Mouse (Mus musculus): Measurements from ENCODE around the gene Ifi204. TPM values are rescaled to one million over a fixed set of nuclear protein-coding genes. Genes with fewer than 3 reads are reported as not detected.
"Not testable (repeated sequence)": the region's sequence is repeated elsewhere in the genome, so short reads cannot be mapped to it uniquely, and the experiment has no call there.

Gene Ifi204
- polyA plus RNA-seq, 1 experiment from 2014 or later, result 6.9 TPM

- H3K9me3 ChIP-seq (replicated peaks; ENCODE audit: control insufficient read depth, low read length), result no peaks in the 10 kb centered on the region
- no peak overlapping the region for H3K9ac ChIP-seq (ENCODE audit: low read length)
- ATAC-seq (replicated peaks; ENCODE audit: extremely low read depth, insufficient read depth, low FRiP score), result no peak
- H3K4me2 ChIP-seq (ENCODE audit: low read depth, low read length), result no peak overlapping the region
- no peak overlapping the region for H3K27ac ChIP-seq (ENCODE audit: low read length)
- no peak overlapping the region for H3K4me3 ChIP-seq (ENCODE audit: low read length)
- no peaks in the 10 kb centered on the region for H3K4me1 ChIP-seq (ENCODE audit: control insufficient read depth, insufficient read depth, low read length)
- no peaks in the 10 kb centered on the region for H3K27me3 ChIP-seq (ENCODE audit: control insufficient read depth, insufficient read depth, low read length)
- no peaks in the 10 kb centered on the region for H3K36me3 ChIP-seq (ENCODE audit: control insufficient read depth, insufficient read depth)
Observed at GRCm38 (mm10) chr1:173740537-173740936, 26.2 kb downstream of the Ifi204 start.

- no peak overlapping the region for H3K27ac ChIP-seq (ENCODE audit: low read length)
- H3K4me1 ChIP-seq (ENCODE audit: control insufficient read depth, insufficient read depth, low read length), result no peaks in the 10 kb centered on the region
- no peaks in the 10 kb centered on the region for H3K36me3 ChIP-seq (ENCODE audit: control insufficient read depth, insufficient read depth)
- H3K27me3 ChIP-seq (ENCODE audit: control insufficient read depth, insufficient read depth, low read length), result no peaks in the 10 kb centered on the region
- no peak for ATAC-seq (replicated peaks; ENCODE audit: extremely low read depth, insufficient read depth, low FRiP score)
- no peak overlapping the region for H3K9ac ChIP-seq (ENCODE audit: low read length)
- no peak overlapping the region for H3K4me2 ChIP-seq (ENCODE audit: low read depth, low read length)
- WGBS, result 31% methylated on average over 2 of the region's 2 CpGs
- H3K9me3 ChIP-seq (replicated peaks; ENCODE audit: control insufficient read depth, low read length), result no peaks in the 10 kb centered on the region
- no peak overlapping the region for H3K4me3 ChIP-seq (ENCODE audit: low read length)
Observed at GRCm38 (mm10) chr1:173736986-173737385, 29.8 kb downstream of the Ifi204 start.

GRCm38 (mm10) chr1:173735015-173735414, 31.7 kb downstream of the Ifi204 start:
- 80% methylated on average over 4 of the region's 4 CpGs for WGBS
- H3K27me3 ChIP-seq (ENCODE audit: control insufficient read depth, insufficient read depth, low read length); H3K4me1 ChIP-seq (ENCODE audit: control insufficient read depth, insufficient read depth, low read length); ATAC-seq (replicated peaks; ENCODE audit: extremely low read depth, insufficient read depth, low FRiP score); H3K9ac ChIP-seq (ENCODE audit: low read length); H3K27ac ChIP-seq (ENCODE audit: low read length); H3K4me3 ChIP-seq (ENCODE audit: low read length); H3K9me3 ChIP-seq (replicated peaks; ENCODE audit: control insufficient read depth, low read length); H3K4me2 ChIP-seq (ENCODE audit: low read depth, low read length); H3K36me3 ChIP-seq (ENCODE audit: control insufficient read depth, insufficient read depth): not testable (repeated sequence)

GRCm38 (mm10) chr1:173733219-173733618, 33.5 kb downstream of the Ifi204 start:
- ATAC-seq (replicated peaks; ENCODE audit: extremely low read depth, insufficient read depth, low FRiP score), result peak; percentile 28; the same call in 1 of the 2 replicates
- Histone ChIP-seq H3K4me1 (ENCODE audit: control insufficient read depth, insufficient read depth, low read length) (no peaks in the 10 kb centered on the region), H3K9me3 (replicated peaks; ENCODE audit: control insufficient read depth, low read length) (no peaks in the 10 kb centered on the region), H3K27me3 (ENCODE audit: control insufficient read depth, insufficient read depth, low read length) (no peaks in the 10 kb centered on the region), H3K36me3 (ENCODE audit: control insufficient read depth, insufficient read depth) (no peaks in the 10 kb centered on the region), H3K27ac (ENCODE audit: low read length) (no peak overlapping the region), H3K4me3 (ENCODE audit: low read length) (no peak overlapping the region), H3K9ac (ENCODE audit: low read length) (no peak overlapping the region), H3K4me2 (ENCODE audit: low read depth, low read length) (no peak overlapping the region)
- 18% methylated on average over 7 of the region's 7 CpGs for WGBS

Other genes starting within 250 kb of the Ifi204 start
- gene Ifi214, start 231.0 kb downstream of the Ifi204 start, polyA plus RNA-seq (2015; fragmentation: Nextera tagmentation; extraction: Ambion mirVana), result not detected in 2 replicates
- 0.09 and 0.32 TPM in 2 replicates for gene Ifi213, start 167.7 kb downstream of the Ifi204 start, polyA plus RNA-seq (2015; fragmentation: Nextera tagmentation; extraction: Ambion mirVana)
- 0.35 and 0.74 TPM in 2 replicates for gene Ifi209, start 136.0 kb downstream of the Ifi204 start, polyA plus RNA-seq (2015; fragmentation: Nextera tagmentation; extraction: Ambion mirVana)
- gene Ifi208, start 93.3 kb downstream of the Ifi204 start, polyA plus RNA-seq (2015; fragmentation: Nextera tagmentation; extraction: Ambion mirVana), result 0.08 TPM in 1 of 2 replicates, not detected in the other
- gene Ifi207, start 25.2 kb downstream of the Ifi204 start, polyA plus RNA-seq (2015; fragmentation: Nextera tagmentation; extraction: Ambion mirVana), result 0.49 and 0.88 TPM in 2 replicates
- 2.1 and 4.2 TPM in 2 replicates for gene Ifi211, start 146.1 kb upstream of the Ifi204 start, polyA plus RNA-seq (2015; fragmentation: Nextera tagmentation; extraction: Ambion mirVana)
- 4.7 and 12.2 TPM in 2 replicates for gene Mndal, start 175.5 kb upstream of the Ifi204 start, polyA plus RNA-seq (2015; fragmentation: Nextera tagmentation; extraction: Ambion mirVana)
- 2.2 and 4.0 TPM in 2 replicates for gene Ifi203, start 175.7 kb upstream of the Ifi204 start, polyA plus RNA-seq (2015; fragmentation: Nextera tagmentation; extraction: Ambion mirVana)
- not detected in 2 replicates for gene Ifi202b, start 215.8 kb upstream of the Ifi204 start, polyA plus RNA-seq (2015; fragmentation: Nextera tagmentation; extraction: Ambion mirVana)